Mouse (Mus musculus) embryonic fibroblast, embryonic 13.5 days (primary cell): ENCODE measurements around the gene Gm20388. TPM values are rescaled to one million over a fixed set of nuclear protein-coding genes. Genes with fewer than 3 reads are reported as not detected.

Experiments
- H3K27ac ChIP-seq: 2 replicates; pipeline ENCODE4 v1.5.1; 2012; ENCODE audit warnings: low read length, control low read depth, inconsistent platforms; ENCODE audit not compliant: insufficient read depth
- H3K4me1 ChIP-seq: 2 replicates; pipeline ENCODE4 v1.6.1; 2011; ENCODE audit warnings: low read length; ENCODE audit not compliant: control insufficient read depth, insufficient read depth
- H3K4me3 ChIP-seq: 2 replicates; pipeline ENCODE4 v1.5.1; 2011; ENCODE audit warnings: mild to moderate bottlenecking, control low read depth, low read length; ENCODE audit not compliant: insufficient read depth
- CTCF ChIP-seq: IDR thresholded peaks from 2 replicates; pipeline ENCODE4 v1.5.1; 2011; ENCODE audit warnings: mild to moderate bottlenecking, control low read depth, low read length, moderate library complexity, borderline replicate concordance; ENCODE audit not compliant: insufficient read depth
- POLR2A ChIP-seq: IDR thresholded peaks from 2 replicates; pipeline ENCODE4 v1.6.1; 2011; ENCODE audit warnings: low read depth, mild to moderate bottlenecking, control low read depth, low read length, moderate library complexity
- polyA plus RNA-seq: library from polyadenylated mRNA; stranded (reverse); fragments of >200 nt; gene quantifications from 2 replicates; pipeline ENCODE4 v1.2.4, GENCODE M21; 2011; ENCODE audit warnings: low read depth; ENCODE audit not compliant: missing spikeins, insufficient read length

Gm20388 gene
- polyA plus RNA-seq, 1 experiment, result 82.8 TPM

GRCm38 (mm10) chr8:121092627-121093026 lies 1182.0 kb downstream of the Gm20388 start:
- no peaks in the 10 kb centered on the region for H3K4me1 ChIP-seq
- H3K27ac ChIP-seq, result no peak overlapping the region
- TF ChIP-seq POLR2A (peak; percentile 26; the same call in 1 of the 2 replicates), CTCF (peak; percentile 69; the same call in 1 of the 2 replicates)
- no peak overlapping the region for H3K4me3 ChIP-seq

- no peak overlapping the region for H3K27ac ChIP-seq
- H3K4me3 ChIP-seq, result no peak overlapping the region
- H3K4me1 ChIP-seq, result no peaks in the 10 kb centered on the region
- TF ChIP-seq POLR2A (no peak; the same call in 1 of the 2 replicates), CTCF (no peak)
These were observed 1182.9 kb downstream of the Gm20388 start for GRCm38 (mm10) chr8:121093496-121093895.

GRCm38 (mm10) chr8:121104049-121104818 lies 1193.6 kb downstream of the Gm20388 start:
- Histone ChIP-seq H3K4me3 (no peak overlapping the region), H3K27ac (no peak overlapping the region), H3K4me1 (peaks cover 7% of the 10 kb centered on the region)
- peak; percentile 86 for TF ChIP-seq CTCF
- no peak for TF ChIP-seq POLR2A

GRCm38 (mm10) chr8:121107668-121108656 lies 1197.3 kb downstream of the Gm20388 start, which contains the start of gene Mthfsd:
Gene Mthfsd, minus strand, starts transcription at chr8:121108392.
- Histone ChIP-seq H3K4me3 (peak within 1 kb of the TSS; percentile 95), H3K27ac (peak within 1 kb of the TSS; percentile 63), H3K4me1 (peaks cover 7% of the 10 kb centered on the region)
- TF ChIP-seq CTCF (no peak), POLR2A (peak; percentile 99)

- H3K4me3 ChIP-seq, result peak overlapping the region; percentile 39
- H3K4me1 ChIP-seq, result peaks cover 7% of the 10 kb centered on the region
- no peak overlapping the region for H3K27ac ChIP-seq
- TF ChIP-seq POLR2A (0 out of 2 replicates have a peak, but pooled peaks have one; percentile 22), CTCF (no peak)
These were observed 1198.0 kb downstream of the Gm20388 start for GRCm38 (mm10) chr8:121108657-121109056.

- Histone ChIP-seq H3K4me3 (no peak overlapping the region), H3K4me1 (peaks cover 7% of the 10 kb centered on the region), H3K27ac (no peak overlapping the region)
- TF ChIP-seq CTCF (no peak), POLR2A (no peak)
These were observed 1200.7 kb downstream of the Gm20388 start for GRCm38 (mm10) chr8:121111145-121111907.

GRCm38 (mm10) chr8:121113261-121113660 lies 1202.6 kb downstream of the Gm20388 start:
- no peak for TF ChIP-seq POLR2A
- peak; percentile 94 for TF ChIP-seq CTCF
- Histone ChIP-seq H3K4me1 (no peaks in the 10 kb centered on the region), H3K4me3 (no peak overlapping the region), H3K27ac (no peak overlapping the region)

GRCm38 (mm10) chr8:121115136-121115535 lies 1204.5 kb downstream of the Gm20388 start:
- peak overlapping the region; percentile 44; the same call in 1 of the 2 replicates for H3K27ac ChIP-seq

GRCm38 (mm10) chr8:121115948-121116347 lies 1205.3 kb downstream of the Gm20388 start, which contains the start of gene Foxc2:
Gene Foxc2, plus strand, starts transcription at chr8:121116171.
- H3K4me3 ChIP-seq, result peak within 1 kb of the TSS; percentile 83
- H3K4me1 ChIP-seq, result no peaks in the 10 kb centered on the region
- H3K27ac ChIP-seq, result peak within 1 kb of the TSS; percentile 91

More at GRCm38 (mm10) chr8:121115136-121115535, 1204.5 kb downstream of the Gm20388 start:
- H3K4me3 ChIP-seq, result peak overlapping the region; percentile 30
- TF ChIP-seq POLR2A, result no peak
- no peak for TF ChIP-seq CTCF
- H3K4me1 ChIP-seq, result no peaks in the 10 kb centered on the region

More at GRCm38 (mm10) chr8:121115948-121116347, 1205.3 kb downstream of the Gm20388 start, which contains the start of gene Foxc2:
- TF ChIP-seq POLR2A, result peak; percentile 89
- no peak for TF ChIP-seq CTCF
